ENCODE assay signal across 8 mouse cellular contexts in genomic region chr9:40381416-40382411, GRCm38 (mm10).
A peak's percentile ranks its signal among the peaks of the same experiment; 100 is the strongest.
DNase-seq lines count a peak whose midpoint lies in the region; ATAC-seq and TF ChIP-seq lines count a peak whose summit lies in the region.

No protein-coding gene starts in this region.

- 0 out of 2 replicates have a peak, but pooled peaks cover 3% of the 10 kb centered on the region for H3K27me3 ChIP-seq in heart, embryonic 10.5 days (ENCODE audit: insufficient read depth, poor library complexity, severe bottlenecking)
- no peaks in the 10 kb centered on the region for H3K27me3 ChIP-seq in embryonic facial prominence, embryonic 14.5 days (replicated peaks; ENCODE audit: control insufficient read depth, insufficient read depth, low read length)
- no peaks in the 10 kb centered on the region for H3K27me3 ChIP-seq in intestine, embryonic 15.5 days (replicated peaks)
- H3K27me3 ChIP-seq in lung, postnatal 0 days (replicated peaks; ENCODE audit: insufficient read depth, low read length), result no peaks in the 10 kb centered on the region

- peak; percentile 80 for DNase-seq in heart, embryonic 10.5 days (ENCODE audit: low spot score)
- DNase-seq in heart, adult 11 months, result no peak
- DNase-seq in adrenal gland, postnatal 14 days, result peak; percentile 82
- peak; percentile 29 for DNase-seq in embryonic facial prominence, embryonic 14.5 days (ENCODE audit: low spot score)
- peak; percentile 50 for DNase-seq in lung, postnatal 0 days (ENCODE audit: low spot score)
- DNase-seq in right cerebral cortex, adult 18-20 months, result peak; percentile 76
- DNase-seq in spleen, adult 12 weeks (ENCODE audit: low spot score), result no peak

- no peak overlapping the region for H3K9ac ChIP-seq in embryonic facial prominence, embryonic 14.5 days (ENCODE audit: low read depth, low read length)
- H3K9ac ChIP-seq in intestine, embryonic 15.5 days, result no peak overlapping the region
- H3K9ac ChIP-seq in lung, postnatal 0 days (replicated peaks; ENCODE audit: low read depth), result no peak overlapping the region

- H3K36me3 ChIP-seq in heart, embryonic 10.5 days, result no peaks in the 10 kb centered on the region
- no peaks in the 10 kb centered on the region for H3K36me3 ChIP-seq in embryonic facial prominence, embryonic 14.5 days (ENCODE audit: control insufficient read depth, insufficient read depth, low read length)
- no peaks in the 10 kb centered on the region for H3K36me3 ChIP-seq in intestine, embryonic 15.5 days
- no peaks in the 10 kb centered on the region for H3K36me3 ChIP-seq in lung, postnatal 0 days (ENCODE audit: insufficient read depth, low read length)

- 12% methylated on average over 15 of the region's 15 CpGs for WGBS in heart, embryonic 10.5 days
- 14% methylated on average over 15 of the region's 15 CpGs for WGBS in embryonic facial prominence, embryonic 14.5 days
- WGBS in intestine, embryonic 15.5 days, result 27% methylated on average over 15 of the region's 15 CpGs
- 33% methylated on average over 15 of the region's 15 CpGs for WGBS in lung, postnatal 0 days

- 0 out of 2 replicates have a peak overlapping the region, but pooled peaks have one; percentile 15 for H3K4me3 ChIP-seq in heart, embryonic 10.5 days
- no peak overlapping the region for H3K4me3 ChIP-seq in embryonic facial prominence, embryonic 14.5 days (ENCODE audit: low read depth, low read length)
- no peak overlapping the region for H3K4me3 ChIP-seq in intestine, embryonic 15.5 days (replicated peaks)
- H3K4me3 ChIP-seq in lung, postnatal 0 days (ENCODE audit: low read depth, low read length), result no peak overlapping the region

- no peak for TF ChIP-seq EP300 in lung, postnatal 0 days (IDR thresholded peaks at IDR 0.05)

- H3K4me2 ChIP-seq in embryonic facial prominence, embryonic 14.5 days (ENCODE audit: low read depth, low read length), result no peak overlapping the region
- no peak overlapping the region for H3K4me2 ChIP-seq in intestine, embryonic 15.5 days (replicated peaks)
- no peak overlapping the region for H3K4me2 ChIP-seq in lung, postnatal 0 days (replicated peaks; ENCODE audit: low read depth, low read length)

- H3K4me1 ChIP-seq in heart, embryonic 10.5 days, result peaks cover 20% of the 10 kb centered on the region
- 0 out of 2 replicates have a peak, but pooled peaks cover 2% of the 10 kb centered on the region for H3K4me1 ChIP-seq in embryonic facial prominence, embryonic 14.5 days (ENCODE audit: control insufficient read depth, insufficient read depth, low read length)
- H3K4me1 ChIP-seq in intestine, embryonic 15.5 days (replicated peaks), result no peaks in the 10 kb centered on the region
- no peaks in the 10 kb centered on the region for H3K4me1 ChIP-seq in lung, postnatal 0 days (ENCODE audit: insufficient read depth, low read depth, low read length)

- TF ChIP-seq CTCF in lung, postnatal 0 days (IDR thresholded peaks at IDR 0.05), result no peak

- peak; percentile 65; the same call in 1 of the 2 replicates for ATAC-seq in embryonic facial prominence, embryonic 14.5 days (ENCODE audit: low read depth)
- peak; percentile 91 for ATAC-seq in intestine, embryonic 15.5 days
- peak; percentile 60 for ATAC-seq in lung, postnatal 0 days

- peak overlapping the region; percentile 37; the same call in 1 of the 2 replicates for H3K27ac ChIP-seq in heart, embryonic 10.5 days
- no peak overlapping the region for H3K27ac ChIP-seq in embryonic facial prominence, embryonic 14.5 days (replicated peaks; ENCODE audit: low read depth, low read length)
- no peak overlapping the region for H3K27ac ChIP-seq in intestine, embryonic 15.5 days
- no peak overlapping the region for H3K27ac ChIP-seq in lung, postnatal 0 days (ENCODE audit: low read length)

- H3K9me3 ChIP-seq in heart, embryonic 10.5 days, result no peaks in the 10 kb centered on the region
- no peaks in the 10 kb centered on the region for H3K9me3 ChIP-seq in embryonic facial prominence, embryonic 14.5 days (ENCODE audit: control insufficient read depth, low read length)
- no peaks in the 10 kb centered on the region for H3K9me3 ChIP-seq in intestine, embryonic 15.5 days
- H3K9me3 ChIP-seq in lung, postnatal 0 days (ENCODE audit: low read length), result no peaks in the 10 kb centered on the region

Comparison
In these comparisons a context has a peak if more than half of its experiments do, and no peak if none do; other contexts are left out.
1. DNase-seq: peak in heart, embryonic 10.5 days (single experiment), adrenal gland, postnatal 14 days (single experiment), embryonic facial prominence, embryonic 14.5 days (single experiment), lung, postnatal 0 days (single experiment) and right cerebral cortex, adult 18-20 months (single experiment); none in heart, adult 11 months (single experiment) and spleen, adult 12 weeks (single experiment).
2. Peak in every context shown above with its lines, with median percentiles within 50 percentile points of each other: ATAC-seq.